In the genomic region with DNA sequence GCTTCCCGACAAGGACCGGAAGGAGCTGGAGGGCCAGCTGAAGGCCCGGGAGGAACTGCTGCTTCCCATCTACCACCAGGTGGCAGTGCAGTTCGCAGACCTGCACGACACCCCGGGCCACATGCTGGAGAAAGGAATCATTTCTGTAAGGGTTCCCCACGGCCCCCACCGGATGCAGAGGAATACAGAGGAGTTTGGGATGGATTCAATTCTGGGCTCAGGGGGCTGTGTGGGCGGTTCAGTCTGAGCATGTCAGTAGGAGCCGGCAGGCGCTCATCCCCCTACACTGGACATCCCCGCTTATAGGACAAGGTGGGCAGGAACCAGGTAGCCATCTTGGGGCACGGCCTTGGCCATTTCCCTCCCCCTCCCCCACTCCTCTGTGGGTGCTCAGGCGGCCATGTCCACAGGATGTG, we compare ENCODE assay signal across 8 mouse cellular contexts. TPM values are rescaled to one million over a fixed set of nuclear protein-coding genes. Genes with fewer than 3 reads are reported as not detected.
DNase-seq lines count a peak whose midpoint lies in the region; ATAC-seq and TF ChIP-seq lines count a peak whose summit lies in the region.

No protein-coding gene starts in this region.

- H3K4me2 ChIP-seq in hindbrain, postnatal 0 days (ENCODE audit: low read depth, low read length): peak overlapping the region; percentile 36

- peak; percentile 84 for ATAC-seq in hindbrain, postnatal 0 days
- no peak for ATAC-seq in inflammation-experienced regulatory T-cells, adult 6 months

- 15% methylated on average over 14 of the region's 14 CpGs for WGBS in hindbrain, postnatal 0 days

- H3K9ac ChIP-seq in hindbrain, postnatal 0 days (replicated peaks; ENCODE audit: low read length): peak overlapping the region; percentile 21; the same call in 1 of the 2 replicates

- no peaks in the 10 kb centered on the region for H3K4me1 ChIP-seq in hindbrain, postnatal 0 days (ENCODE audit: insufficient read depth, low read length)

- no peak overlapping the region for H3K4me3 ChIP-seq in hindbrain, postnatal 0 days (ENCODE audit: low read length)

- no peaks in the 10 kb centered on the region for H3K9me3 ChIP-seq in hindbrain, postnatal 0 days (ENCODE audit: low read length)

- no peaks in the 10 kb centered on the region for H3K36me3 ChIP-seq in hindbrain, postnatal 0 days (ENCODE audit: insufficient read depth, low read length)

- DNase-seq in T-cell, adult 2 months (ENCODE audit: low spot score): peak; percentile 48
- peak; percentile 93 for DNase-seq in cerebellum, postnatal 10 days
- DNase-seq in frontal cortex, postnatal 36 days (ENCODE audit: low spot score in 2 of 2): peak; percentile 51 to 65
- DNase-seq in hindbrain, postnatal 0 days (ENCODE audit: low spot score): peak; percentile 92
- DNase-seq in left cerebral cortex, adult 8-10 months (ENCODE audit: low spot score in 2 of 2): peak; percentile 14 to 35
- peak; percentile 89 for DNase-seq in mesoderm, embryonic 11.5 days (ENCODE audit: low read depth, low spot score)
- peak; percentile 81 for DNase-seq in right cerebral cortex, postnatal 4 days

- H3K27ac ChIP-seq in hindbrain, postnatal 0 days: no peak overlapping the region

- peak; percentile 97 for TF ChIP-seq CTCF in hindbrain, postnatal 0 days (IDR thresholded peaks at IDR 0.05; ENCODE audit: low read depth)

- H3K27me3 ChIP-seq in hindbrain, postnatal 0 days (ENCODE audit: insufficient read depth, low read length): no peaks in the 10 kb centered on the region

RNA-seq across cellular contexts. Expression of a gene that starts 25.4 kb away (rescaled TPM):
- total RNA-seq in hindbrain, postnatal 0 days (2014; rRNA removed): 0.47 and 1.4 TPM in 2 replicates
- 0.36 and 0.47 TPM in 2 replicates for polyA plus RNA-seq in hindbrain, postnatal 0 days (2015; fragmentation: Nextera tagmentation; extraction: Ambion mirVana)
- not detected for total RNA-seq in left cerebral cortex, adult 8-10 months (2022)
- polyA plus RNA-seq in inflammation-experienced regulatory T-cells, adult 6 months (2017; shearing (Covaris generic)): not detected

RNA-seq across cellular contexts. Expression of a gene that starts 40.8 kb away (rescaled TPM):
- total RNA-seq in hindbrain, postnatal 0 days (2014; rRNA removed): 0.72 TPM in 1 of 2 replicates, not detected in the other
- 0.56 and 0.72 TPM in 2 replicates for polyA plus RNA-seq in hindbrain, postnatal 0 days (2015; fragmentation: Nextera tagmentation; extraction: Ambion mirVana)
- 1 to 10 TPM; 2.1 to 2.6 (median 2.4) TPM for total RNA-seq in left cerebral cortex, adult 8-10 months (2022)
- polyA plus RNA-seq in inflammation-experienced regulatory T-cells, adult 6 months (2017; shearing (Covaris generic)): 1 to 10 TPM; 1.5 to 4.3 (median 2.9) TPM

Comparison
In these comparisons a context has a peak if more than half of its experiments do, and no peak if none do; other contexts are left out.
1. DNase-seq: peak in every context shown above with its lines; median percentile 93 in cerebellum, postnatal 10 days; 92 in hindbrain, postnatal 0 days; 89 in mesoderm, embryonic 11.5 days; 81 in right cerebral cortex, postnatal 4 days; 58 in frontal cortex, postnatal 36 days; 48 in T-cell, adult 2 months; 24 in left cerebral cortex, adult 8-10 months.